ENCODE assay signal across 16 mouse cellular contexts in the genomic region with DNA sequence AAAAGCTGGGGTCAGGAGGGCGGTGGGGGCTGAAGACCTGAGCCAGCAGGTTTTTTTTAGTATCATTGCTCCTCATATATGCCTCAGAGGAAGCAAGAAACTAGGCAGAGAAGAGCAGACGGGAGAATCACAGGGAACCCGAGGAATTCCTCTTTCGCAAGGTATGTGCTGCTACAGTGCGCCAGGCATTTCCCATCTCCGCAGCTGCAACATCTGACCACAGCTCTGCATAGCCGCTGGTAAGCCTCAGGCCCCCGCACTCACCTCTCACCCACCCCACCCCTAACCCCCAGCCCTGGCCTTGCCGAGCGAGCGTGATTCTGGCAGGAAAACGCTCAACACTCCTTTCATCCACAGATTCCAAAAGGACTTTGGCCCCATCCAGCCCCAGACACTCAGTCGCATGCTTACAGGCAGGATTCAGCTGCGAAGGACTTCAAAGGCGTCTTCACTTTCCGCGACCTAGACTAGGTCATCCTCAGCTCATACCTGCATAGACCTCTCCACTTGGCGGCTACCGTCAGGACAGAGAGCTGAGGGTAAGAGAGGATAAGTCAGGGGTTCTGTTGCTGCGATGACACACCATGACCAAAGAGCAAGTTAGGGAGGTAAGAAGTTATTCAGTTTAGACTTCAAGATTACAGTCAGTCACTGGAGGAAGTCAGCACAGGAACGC.
DNase-seq lines count a peak whose midpoint lies in the region; ATAC-seq and TF ChIP-seq lines count a peak whose summit lies in the region.
"Had no signal": no experiment of that assay in that cellular context is flagged by ENCODE, and none has a peak within 500 bp of the region (broad histone marks: within the 10 kb centered on the region; RNA-seq: fewer than 3 reads in every experiment).

No protein-coding gene starts in this region.

- peak overlapping the region; percentile 40; the same call in 1 of the 2 replicates for H3K9ac ChIP-seq in heart, embryonic 13.5 days
- H3K9ac ChIP-seq in heart, adult 2 months (ENCODE audit: low read depth, low read length) = no peak overlapping the region
- H3K9ac ChIP-seq in midbrain, embryonic 11.5 days (ENCODE audit: low read length) = no peak overlapping the region
- H3K9ac ChIP-seq in midbrain, embryonic 15.5 days = no peak overlapping the region
- no peak overlapping the region for H3K9ac ChIP-seq in intestine, embryonic 16.5 days (ENCODE audit: low read depth, low read length)
- no peak overlapping the region for H3K9ac ChIP-seq in limb, embryonic 14.5 days (ENCODE audit: low read depth, low read length, severe bottlenecking)
- H3K9ac ChIP-seq: limb, embryonic 12.5 days; midbrain, embryonic 13.5 days had no signal

- DNase-seq in heart, adult 2 months = no peak
- DNase-seq in midbrain, embryonic 11.5 days (ENCODE audit: low spot score, missing footprints) = peak; percentile 78
- DNase-seq in limb, embryonic 14.5 days (ENCODE audit: low spot score) = no peak
- no peak for DNase-seq in urinary bladder, adult 2 months (ENCODE audit: low spot score)
- DNase-seq in left cerebral cortex, postnatal 36 days (ENCODE audit: low spot score in 2 of 2) = no peak
- DNase-seq: adrenal gland, postnatal 25 days; B cell, adult 2 months; cerebellum, adult 8-10 months; gastrocnemius, postnatal 10 days had no signal

- H3K4me2 ChIP-seq in heart, embryonic 13.5 days = peak overlapping the region; percentile 40
- H3K4me2 ChIP-seq in midbrain, embryonic 11.5 days = no peak overlapping the region
- H3K4me2 ChIP-seq in midbrain, embryonic 15.5 days = no peak overlapping the region
- peak overlapping the region; percentile 32 for H3K4me2 ChIP-seq in intestine, embryonic 16.5 days (ENCODE audit: low read depth, low read length)
- H3K4me2 ChIP-seq in limb, embryonic 14.5 days (replicated peaks; ENCODE audit: low read depth, low read length, severe bottlenecking) = 0 out of 2 replicates have a peak overlapping the region, but pooled peaks have one; percentile 15
- H3K4me2 ChIP-seq: limb, embryonic 12.5 days; midbrain, embryonic 13.5 days had no signal

- H3K36me3 ChIP-seq in heart, embryonic 13.5 days = no peaks in the 10 kb centered on the region
- H3K36me3 ChIP-seq in heart, adult 2 months (ENCODE audit: control insufficient read depth, insufficient read depth, low read length) = no peaks in the 10 kb centered on the region
- H3K36me3 ChIP-seq in midbrain, embryonic 11.5 days (ENCODE audit: control insufficient read depth, insufficient read depth, low read length) = no peaks in the 10 kb centered on the region
- H3K36me3 ChIP-seq in midbrain, embryonic 15.5 days (replicated peaks) = no peaks in the 10 kb centered on the region
- H3K36me3 ChIP-seq in intestine, embryonic 16.5 days (ENCODE audit: control insufficient read depth, insufficient read depth, low read length) = no peaks in the 10 kb centered on the region
- no peaks in the 10 kb centered on the region for H3K36me3 ChIP-seq in limb, embryonic 14.5 days (ENCODE audit: control insufficient read depth, insufficient read depth, low read length)
- H3K36me3 ChIP-seq: limb, embryonic 12.5 days; midbrain, embryonic 13.5 days had no signal

- WGBS in heart, embryonic 13.5 days = 26% methylated on average over 21 of the region's 21 CpGs
- 43% methylated on average over 21 of the region's 21 CpGs for WGBS in heart, adult 2 months
- WGBS in midbrain, embryonic 11.5 days = 60% methylated on average over 21 of the region's 21 CpGs
- 59% methylated on average over 21 of the region's 21 CpGs for WGBS in midbrain, embryonic 15.5 days
- 31% methylated on average over 21 of the region's 21 CpGs for WGBS in intestine, embryonic 16.5 days
- WGBS in limb, embryonic 14.5 days = 36% methylated on average over 21 of the region's 21 CpGs

- intact Hi-C loops in heart, adult 2 months (cut with DNase I) = no loop called here
- intact Hi-C loops in left cerebral cortex, postnatal 36 days (cut with DNase I) = no loop called here

- TF ChIP-seq CTCF in heart, adult 2 months (IDR thresholded peaks at IDR 0.05) = no peak

- no peaks in the 10 kb centered on the region for H3K9me3 ChIP-seq in heart, embryonic 13.5 days
- no peaks in the 10 kb centered on the region for H3K9me3 ChIP-seq in midbrain, embryonic 11.5 days (ENCODE audit: control insufficient read depth, low read length)
- no peaks in the 10 kb centered on the region for H3K9me3 ChIP-seq in midbrain, embryonic 15.5 days
- no peaks in the 10 kb centered on the region for H3K9me3 ChIP-seq in intestine, embryonic 16.5 days (ENCODE audit: control insufficient read depth, low read length)
- no peaks in the 10 kb centered on the region for H3K9me3 ChIP-seq in limb, embryonic 14.5 days (ENCODE audit: control insufficient read depth, low read length)
- H3K9me3 ChIP-seq: limb, embryonic 12.5 days; midbrain, embryonic 13.5 days had no signal

- TF ChIP-seq POLR2A in heart, adult 2 months (IDR thresholded peaks at IDR 0.05; ENCODE audit: insufficient read depth, low read depth, low read length) = no peak
- TF ChIP-seq POLR2A in limb, embryonic 14.5 days (IDR thresholded peaks at IDR 0.05; ENCODE audit: borderline replicate concordance, extremely low read depth, insufficient read depth, insufficient read length) = no peak

- ATAC-seq in heart, embryonic 13.5 days (ENCODE audit: extremely low read depth, insufficient number of reproducible peaks, low FRiP score, low TSS enrichment) = no peak
- ATAC-seq in midbrain, embryonic 11.5 days (ENCODE audit: low FRiP score) = 0 out of 2 replicates have a peak, but pooled peaks have one; percentile 27
- no peak for ATAC-seq in midbrain, embryonic 15.5 days (replicated peaks)
- ATAC-seq in intestine, embryonic 16.5 days = peak; percentile 44; the same call in 1 of the 2 replicates
- ATAC-seq in limb, embryonic 14.5 days (ENCODE audit: low FRiP score, low read depth) = no peak
- ATAC-seq: forebrain, embryonic 16.5 days; midbrain, embryonic 13.5 days had no signal

- 0 out of 2 replicates have a peak, but pooled peaks cover 3% of the 10 kb centered on the region for H3K4me1 ChIP-seq in heart, embryonic 13.5 days
- no peaks in the 10 kb centered on the region for H3K4me1 ChIP-seq in heart, adult 2 months (ENCODE audit: control insufficient read depth, insufficient read depth, low read length)
- peaks cover 6% of the 10 kb centered on the region; the same call in 1 of the 2 replicates for H3K4me1 ChIP-seq in midbrain, embryonic 11.5 days (ENCODE audit: control insufficient read depth, insufficient read depth, low read length)
- H3K4me1 ChIP-seq in midbrain, embryonic 15.5 days = peaks cover 24% of the 10 kb centered on the region
- H3K4me1 ChIP-seq in intestine, embryonic 16.5 days (ENCODE audit: control insufficient read depth, insufficient read depth, low read length) = no peaks in the 10 kb centered on the region
- no peaks in the 10 kb centered on the region for H3K4me1 ChIP-seq in limb, embryonic 14.5 days (ENCODE audit: control insufficient read depth, insufficient read depth, low read length)

- no peaks in the 10 kb centered on the region for H3K79me2 ChIP-seq in heart, adult 2 months (replicated peaks; ENCODE audit: control insufficient read depth, insufficient read depth, low read length)

- H3K4me3 ChIP-seq in heart, embryonic 13.5 days = no peak overlapping the region
- H3K4me3 ChIP-seq in heart, adult 2 months = no peak overlapping the region
- no peak overlapping the region for H3K4me3 ChIP-seq in midbrain, embryonic 11.5 days (ENCODE audit: low read depth, low read length)
- no peak overlapping the region for H3K4me3 ChIP-seq in midbrain, embryonic 15.5 days
- no peak overlapping the region for H3K4me3 ChIP-seq in intestine, embryonic 16.5 days (ENCODE audit: low read length)
- no peak overlapping the region for H3K4me3 ChIP-seq in limb, embryonic 14.5 days (replicated peaks; ENCODE audit: low read length)
- H3K4me3 ChIP-seq: limb, embryonic 12.5 days; midbrain, embryonic 13.5 days had no signal

- no peak for TF ChIP-seq EP300 in heart, adult 2 months (IDR thresholded peaks at IDR 0.05; ENCODE audit: insufficient read depth, low read depth, low read length)

- H3K27ac ChIP-seq in heart, embryonic 13.5 days (replicated peaks) = no peak overlapping the region
- H3K27ac ChIP-seq in heart, adult 2 months = no peak overlapping the region
- no peak overlapping the region for H3K27ac ChIP-seq in midbrain, embryonic 11.5 days (ENCODE audit: low read depth, low read length)
- no peak overlapping the region for H3K27ac ChIP-seq in midbrain, embryonic 15.5 days
- no peak overlapping the region for H3K27ac ChIP-seq in intestine, embryonic 16.5 days (ENCODE audit: low read length)
- H3K27ac ChIP-seq in limb, embryonic 14.5 days (replicated peaks; ENCODE audit: low read depth, low read length) = no peak overlapping the region
- H3K27ac ChIP-seq: limb, embryonic 12.5 days; macrophage; midbrain, embryonic 13.5 days had no signal

- H3K27me3 ChIP-seq in heart, embryonic 13.5 days (replicated peaks) = peaks cover 26% of the 10 kb centered on the region
- 0 out of 2 replicates have a peak, but pooled peaks cover 1% of the 10 kb centered on the region for H3K27me3 ChIP-seq in heart, adult 2 months (ENCODE audit: control insufficient read depth, insufficient read depth, low read length)
- H3K27me3 ChIP-seq in midbrain, embryonic 11.5 days (ENCODE audit: control insufficient read depth, insufficient read depth, low read length) = no peaks in the 10 kb centered on the region
- H3K27me3 ChIP-seq in midbrain, embryonic 15.5 days (replicated peaks) = no peaks in the 10 kb centered on the region
- H3K27me3 ChIP-seq in intestine, embryonic 16.5 days (replicated peaks; ENCODE audit: control insufficient read depth, insufficient read depth, low read length) = no peaks in the 10 kb centered on the region; the same call in 1 of the 2 replicates
- H3K27me3 ChIP-seq in limb, embryonic 14.5 days (ENCODE audit: control insufficient read depth, insufficient read depth, low read length) = no peaks in the 10 kb centered on the region
- H3K27me3 ChIP-seq: midbrain, embryonic 13.5 days had no signal

Comparison
In these comparisons a context has a peak if more than half of its experiments do, and no peak if none do; other contexts are left out.
1. ATAC-seq: peak in midbrain, embryonic 11.5 days (single experiment) and intestine, embryonic 16.5 days (single experiment); none in heart, embryonic 13.5 days (single experiment), midbrain, embryonic 15.5 days (single experiment) and limb, embryonic 14.5 days (single experiment).
2. H3K4me2 ChIP-seq: peak in heart, embryonic 13.5 days (single experiment), intestine, embryonic 16.5 days (single experiment) and limb, embryonic 14.5 days (single experiment); none in midbrain, embryonic 11.5 days (single experiment) and midbrain, embryonic 15.5 days (single experiment).